Mouse (Mus musculus): ENCODE results near the gene Nags.
"Not testable (repeated sequence)": the region's sequence is repeated elsewhere in the genome, so short reads cannot be mapped to it uniquely, and the experiment has no call there.

Nags gene

GRCm38 (mm10) chr11:102156786-102157089, 11.4 kb downstream of the Nags start:
- no peak for DNase-seq (ENCODE audit: low spot score in 2 of 2)

DNA sequence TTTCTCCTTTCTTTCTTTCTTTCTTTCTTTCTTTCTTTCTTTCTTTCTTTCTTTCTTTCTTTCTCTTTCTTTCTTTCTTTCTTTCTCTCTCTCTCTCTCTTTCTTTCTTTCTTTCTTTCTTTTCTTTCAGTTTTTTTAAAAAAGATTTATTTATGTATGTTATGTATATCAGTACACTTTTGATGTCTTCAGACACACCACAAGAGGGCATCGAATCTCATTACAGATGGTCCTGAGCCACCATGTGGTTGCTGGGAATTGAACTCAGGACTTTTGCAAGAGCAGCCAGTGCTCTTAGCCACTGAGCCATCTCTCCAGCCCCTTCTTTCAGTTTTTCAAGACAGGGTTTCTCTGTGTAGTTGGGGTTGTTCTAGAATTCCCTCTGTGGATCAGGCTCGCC, 12.7 kb downstream of the Nags start:
- not testable (repeated sequence) for DNase-seq (ENCODE audit: low spot score in 2 of 2)

DNA sequence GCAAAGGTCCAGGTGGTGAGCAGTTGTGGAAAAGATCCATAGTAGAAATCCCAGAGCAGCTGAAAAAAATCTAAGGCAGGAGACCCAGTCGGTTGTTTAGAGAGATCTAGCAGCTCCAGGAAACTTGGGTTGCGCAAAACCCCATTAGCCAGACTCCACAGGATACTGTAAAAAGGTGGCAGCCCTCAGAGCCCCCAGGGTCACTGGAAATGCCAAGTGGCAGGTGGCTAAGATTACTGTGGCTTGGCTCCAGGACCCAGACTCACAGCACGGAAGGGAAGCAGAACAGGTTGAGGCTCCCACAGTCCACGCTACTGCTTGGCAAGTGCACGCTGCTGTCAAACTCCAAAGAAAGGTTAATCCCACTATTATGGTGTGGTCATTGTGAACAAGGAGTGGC, 14.5 kb downstream of the Nags start:
- DNase-seq (ENCODE audit: low spot score in 2 of 2): no peak

DNA sequence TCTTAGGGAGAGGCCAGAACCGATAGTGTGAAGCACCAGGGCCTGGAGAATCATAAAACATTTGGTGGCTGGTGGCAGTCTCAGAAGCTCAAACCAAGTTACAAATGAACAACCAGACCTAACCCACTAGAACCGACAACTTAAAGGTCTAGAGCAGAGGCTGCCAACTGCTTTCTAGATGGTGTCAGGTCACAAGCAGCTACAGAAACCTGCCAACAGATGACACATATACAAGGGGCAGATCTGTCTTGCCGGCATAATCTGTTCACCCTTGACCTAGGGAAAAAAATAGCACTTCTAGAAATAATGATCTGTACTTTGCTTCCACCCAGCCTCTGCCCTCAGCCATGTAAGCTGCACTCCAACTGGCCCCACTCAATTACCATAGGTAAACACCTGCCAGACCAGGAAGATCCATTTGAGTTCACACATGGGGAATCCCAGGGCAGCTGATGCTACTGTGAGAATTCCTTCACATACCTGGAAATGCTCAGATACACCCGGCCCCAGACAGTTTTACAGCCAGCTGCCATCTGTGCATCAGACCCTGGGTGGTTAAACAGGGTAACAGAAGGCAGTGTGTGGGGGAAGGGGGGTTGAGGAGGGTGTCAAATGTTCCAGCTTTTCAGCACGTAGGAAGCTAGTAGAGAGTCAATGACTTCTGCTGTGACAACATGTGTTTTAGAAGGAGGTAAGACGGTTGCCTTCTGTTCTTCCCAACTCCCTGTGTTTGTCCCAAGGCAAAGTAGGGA, 20.8 kb downstream of the Nags start:
- DNase-seq (ENCODE audit: low spot score in 2 of 2): no peak

DNA sequence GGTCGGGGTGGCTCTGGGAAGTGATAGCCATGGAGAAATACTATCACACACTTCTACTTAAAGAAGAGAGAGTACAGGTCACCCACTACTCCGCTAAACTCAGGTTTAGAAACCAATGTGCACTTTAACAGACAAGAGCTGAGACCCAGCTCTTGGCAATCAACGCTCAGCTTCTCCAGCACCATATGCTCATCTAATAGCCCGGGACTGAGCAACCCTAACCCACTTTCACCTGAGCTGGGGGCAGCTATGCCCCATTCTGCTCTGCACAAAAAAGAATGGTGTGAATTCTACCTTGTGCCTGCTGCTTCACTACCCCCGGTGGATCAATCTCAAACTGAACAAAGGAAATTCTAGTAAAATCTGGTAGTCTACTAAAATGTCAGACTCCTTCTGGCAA, 22.2 kb downstream of the Nags start:
- no peak for DNase-seq (ENCODE audit: low spot score in 2 of 2)

DNA sequence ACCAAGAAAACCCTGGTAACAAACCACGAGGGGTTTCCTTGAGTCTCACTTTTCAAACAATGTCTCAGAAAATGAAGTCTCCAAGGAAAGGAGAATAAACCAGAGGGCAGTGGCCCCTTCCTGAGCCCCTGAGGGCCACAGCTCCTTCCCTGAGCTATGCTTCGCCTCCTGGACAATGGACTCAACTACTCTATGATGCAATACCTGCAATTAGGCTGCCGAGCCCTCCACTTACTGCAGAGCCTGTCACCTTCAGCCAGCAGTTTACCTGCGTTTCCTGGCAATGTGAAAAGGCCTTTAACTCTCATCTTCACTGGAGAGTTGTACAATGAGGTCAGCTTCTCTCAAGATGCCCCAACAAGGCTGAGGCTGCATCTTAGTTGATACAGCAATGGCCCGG, 23.4 kb downstream of the Nags start:
- DNase-seq (ENCODE audit: low spot score in 2 of 2): no peak

DNA sequence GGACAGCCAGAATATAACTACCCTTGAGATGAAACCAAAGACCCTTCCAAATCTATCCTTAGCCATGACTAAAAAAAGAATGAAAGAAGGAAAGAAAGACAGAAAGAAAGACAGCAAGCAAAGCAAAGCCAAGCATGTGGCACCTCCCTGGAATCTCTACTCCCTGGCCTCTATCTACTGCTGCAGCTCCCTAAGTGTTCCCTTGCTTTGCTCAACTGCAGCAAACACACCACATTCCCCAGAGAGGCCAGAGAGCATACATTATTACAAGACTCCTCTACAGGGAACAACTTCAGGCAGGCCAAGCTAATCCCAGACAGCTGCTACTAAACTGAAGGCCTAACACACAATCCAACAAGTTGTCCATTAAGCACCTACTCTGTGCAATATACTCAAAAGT, 34.5 kb downstream of the Nags start:
- no peak for DNase-seq (ENCODE audit: low spot score in 2 of 2)

GRCm38 (mm10) chr11:102184253-102184645, 38.9 kb downstream of the Nags start:
- no peak for DNase-seq (ENCODE audit: low spot score in 2 of 2)

DNA sequence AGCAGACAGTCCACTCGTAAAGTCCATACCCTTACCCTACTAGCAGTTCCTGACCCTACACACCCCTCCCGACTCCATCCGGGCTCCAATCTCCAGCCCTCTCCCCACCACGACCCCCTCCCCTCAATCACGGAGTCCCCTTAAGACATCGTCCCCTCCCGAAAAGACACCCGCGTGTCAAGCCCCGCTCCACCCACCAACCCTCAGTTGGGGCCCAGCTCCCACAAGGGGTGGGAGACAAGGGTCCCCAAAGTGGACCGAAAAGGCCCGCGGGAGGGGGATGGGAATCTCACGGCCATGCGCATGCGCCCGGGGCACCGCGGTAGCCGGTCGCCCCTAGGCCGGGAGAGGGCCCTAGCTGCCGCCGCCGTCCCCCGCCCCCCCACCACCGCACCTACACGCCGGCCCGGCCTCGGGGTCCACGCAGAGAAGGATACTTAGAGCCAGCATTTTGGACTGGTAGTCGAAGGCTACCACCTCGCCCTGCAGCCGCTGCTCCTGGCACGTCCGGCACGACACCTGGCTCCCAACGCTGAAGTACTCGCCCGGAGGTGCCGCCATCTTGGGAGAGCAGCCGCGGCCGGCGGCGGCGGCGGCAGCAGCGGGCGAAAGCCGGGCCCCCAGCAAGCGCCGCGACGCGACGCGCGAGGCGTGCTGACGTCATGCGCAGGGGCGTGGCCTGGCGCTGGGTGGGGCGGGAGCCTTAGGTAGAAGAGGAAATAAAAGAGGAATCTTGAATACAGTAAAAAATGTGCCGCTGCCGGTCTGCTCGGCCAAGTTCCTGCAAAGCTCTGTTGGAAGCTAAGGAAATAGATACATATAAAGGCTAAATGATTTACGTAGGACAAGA, 39.6 kb downstream of the Nags start, which contains the start of gene Lsm12:
Lsm12 (minus strand) TSS at position 651 of the 850 bp plus-strand sequence.
- peak; percentile 94 to 98 for DNase-seq (ENCODE audit: low spot score in 2 of 2)

GRCm38 (mm10) chr11:102185677-102186076, 40.4 kb downstream of the Nags start:
- DNase-seq (ENCODE audit: low spot score in 2 of 2): no peak

- DNase-seq (ENCODE audit: low spot score in 2 of 2): no peak
These were observed 40.9 kb downstream of the Nags start for GRCm38 (mm10) chr11:102186235-102186634.

DNA sequence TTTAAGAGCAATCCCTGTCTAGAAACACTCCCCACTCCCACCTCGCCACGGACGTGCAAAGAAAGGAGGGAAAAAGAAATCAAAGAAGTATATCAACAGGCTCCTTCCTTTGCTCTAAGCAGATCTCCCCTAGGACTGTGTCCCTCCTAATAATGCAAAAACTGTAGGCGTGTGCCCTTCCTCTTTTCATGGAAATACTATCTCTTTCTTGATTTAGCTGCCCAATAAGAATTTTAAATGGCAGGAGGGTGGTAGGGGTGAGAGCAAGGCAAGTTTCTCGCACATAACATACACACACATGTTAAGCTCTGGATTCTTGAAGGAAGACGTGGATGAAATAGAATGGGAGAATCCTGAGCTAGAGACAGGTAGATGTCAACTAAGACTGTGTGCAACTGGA, 43.7 kb downstream of the Nags start:
- no peak for DNase-seq (ENCODE audit: low spot score in 2 of 2)

GRCm38 (mm10) chr11:102189461-102190436, 44.4 kb downstream of the Nags start, which contains the start of gene G6pc3:
G6pc3 (plus strand) TSS chr11:102189620.
- peak; percentile 85 to 89 for DNase-seq (ENCODE audit: low spot score in 2 of 2)

DNA sequence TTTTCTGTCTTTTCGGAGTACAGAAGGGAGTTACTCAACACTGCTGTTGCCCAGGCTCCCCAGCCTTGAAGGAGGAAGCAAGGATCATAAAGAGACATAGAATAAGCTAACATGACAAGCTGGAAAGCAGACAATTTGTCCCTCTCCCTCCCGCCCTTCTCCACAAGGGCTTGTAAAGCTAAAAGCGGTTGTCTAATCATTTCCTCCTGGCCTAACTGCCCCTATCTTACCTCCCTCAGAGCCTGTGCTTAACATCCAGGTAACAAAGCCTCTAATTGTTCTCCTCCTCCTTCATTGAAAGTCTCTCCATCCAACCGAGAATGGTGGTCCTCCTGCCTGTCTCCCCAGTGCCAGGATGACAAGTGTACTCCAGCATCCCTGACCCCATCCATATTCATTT, 45.5 kb downstream of the Nags start:
- no peak for DNase-seq (ENCODE audit: low spot score in 2 of 2)

DNA sequence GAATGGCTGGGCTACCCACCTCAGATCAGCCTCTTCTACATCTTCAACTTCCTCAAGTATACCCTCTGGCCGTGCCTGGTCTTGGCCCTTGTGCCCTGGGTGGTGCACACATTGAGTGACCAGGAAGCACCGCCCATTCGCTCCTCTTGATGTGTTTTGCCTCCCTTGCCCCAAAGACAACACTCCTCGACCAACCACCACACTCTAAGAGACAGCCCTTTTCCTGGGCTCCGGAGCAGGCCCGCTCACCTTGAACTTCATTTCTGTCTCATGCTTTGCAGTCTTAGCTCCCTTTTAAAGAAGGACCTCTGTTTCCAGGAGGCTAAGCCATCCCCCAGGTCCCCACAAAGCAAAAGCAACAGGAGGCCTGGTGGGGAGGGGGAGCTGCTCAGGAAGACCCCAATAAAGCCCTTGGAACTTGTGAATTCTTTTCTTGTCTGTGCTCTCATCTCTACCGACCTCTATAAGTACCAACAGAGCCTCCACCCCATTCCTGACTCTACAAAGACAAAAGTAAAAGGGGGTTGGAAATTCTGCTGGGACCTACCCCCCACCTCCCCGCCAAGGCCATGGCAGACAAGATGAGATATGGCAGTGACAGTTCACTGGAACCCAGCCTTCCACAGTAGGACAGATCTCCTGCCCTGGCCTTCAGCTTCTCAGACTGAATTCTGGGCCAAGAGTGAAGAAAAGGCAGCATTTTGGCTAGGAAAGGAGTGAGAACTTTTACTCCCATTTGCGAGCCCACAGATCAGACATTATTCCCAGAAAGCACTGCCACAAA, 48.5 kb downstream of the Nags start:
- no peak for DNase-seq (ENCODE audit: low spot score in 2 of 2)

DNA sequence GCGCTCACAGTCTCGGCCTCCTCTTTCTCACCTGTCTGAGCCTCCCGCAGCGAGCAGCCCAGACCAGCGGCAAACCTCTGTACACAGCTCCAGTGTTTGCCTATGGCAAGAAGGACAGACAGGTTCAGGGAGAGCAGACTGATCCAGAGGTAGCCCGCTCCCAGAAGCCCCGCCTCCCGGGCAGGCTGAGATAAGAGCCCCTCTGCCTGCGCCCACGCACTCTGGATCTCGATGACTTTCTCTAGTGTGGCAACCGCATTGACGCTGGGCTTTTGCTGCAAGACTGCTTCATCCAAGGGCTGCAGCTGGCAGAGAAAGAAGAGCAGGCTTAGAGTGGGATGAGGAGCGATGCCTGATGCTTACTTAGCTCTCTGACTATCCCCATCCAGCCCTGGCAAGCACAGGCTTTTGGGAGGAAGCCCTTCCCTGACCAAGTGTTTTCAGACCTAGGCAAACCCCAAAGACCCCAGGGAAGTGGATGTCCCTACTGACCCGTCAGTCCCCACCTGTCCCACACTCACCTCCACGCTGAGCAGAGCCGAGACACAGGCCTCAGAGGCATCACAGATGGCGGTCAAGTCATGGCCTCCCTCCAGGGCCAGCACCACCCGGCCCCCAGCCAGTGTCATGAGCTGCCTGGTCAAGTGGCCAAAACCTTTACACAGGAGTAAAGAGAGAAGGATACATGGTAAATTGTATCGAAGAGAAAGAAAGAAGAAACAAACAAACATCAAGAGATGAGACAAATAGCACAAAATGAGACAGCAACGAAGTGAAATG, 50.9 kb downstream of the Nags start:
- DNase-seq (ENCODE audit: low spot score in 2 of 2): no peak

GRCm38 (mm10) chr11:102198245-102198644, 52.9 kb downstream of the Nags start:
- no peak for DNase-seq (ENCODE audit: low spot score in 2 of 2)

All from urinary bladder, postnatal 4 days (tissue).